Mouse (Mus musculus) cerebellum, postnatal 14 days (tissue): ENCODE measurements around the gene Igf2bp3.

Experiments
- DNase-seq, 2 experiments: peaks; one replicate each; pipeline ENCODE4 v3.0.0; 2021; ENCODE audit warnings: mixed read lengths in 2 of 2

The Igf2bp3 gene

DNA sequence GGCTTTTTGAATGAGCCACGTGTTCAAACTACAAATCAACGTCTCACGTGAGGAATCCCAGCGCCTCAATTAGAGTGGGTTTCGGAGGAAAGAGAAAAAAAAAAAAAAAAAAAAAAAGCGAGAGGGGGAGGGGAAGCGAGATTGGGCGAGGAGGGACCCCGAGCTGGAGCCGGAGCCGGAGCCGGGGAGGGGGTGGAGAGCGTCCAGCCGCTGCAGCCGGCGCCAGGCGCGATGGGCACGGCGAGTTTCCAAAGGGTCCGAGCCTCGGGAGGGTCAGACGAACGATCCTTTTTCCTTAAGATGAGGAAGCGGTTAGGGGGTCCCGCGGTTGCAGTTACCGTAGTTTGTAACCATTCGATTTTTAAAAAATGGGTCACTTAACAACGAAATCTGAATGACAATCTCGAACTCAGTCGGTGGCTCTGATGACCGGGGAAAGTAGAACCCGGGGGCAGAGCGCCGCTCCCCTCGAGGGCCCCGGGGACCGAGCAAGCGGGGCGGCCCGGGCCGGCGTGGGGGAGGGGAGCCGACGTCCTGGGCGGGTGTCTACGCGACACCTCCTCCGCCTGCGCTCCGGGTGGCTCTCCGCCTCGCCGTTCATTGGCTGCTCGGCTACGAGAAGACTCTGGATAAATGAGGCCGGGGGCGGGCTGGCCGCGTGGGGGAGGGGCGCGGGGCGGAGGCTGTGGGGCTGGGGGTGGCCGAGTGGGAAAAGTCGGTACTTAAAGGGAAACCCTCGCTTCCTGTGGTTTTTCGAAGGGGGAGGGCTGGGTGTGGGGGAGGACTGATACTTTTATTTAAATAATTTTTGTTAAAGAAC is at the start of gene Igf2bp3:
TSS of gene Igf2bp3 (minus strand) at position 30 of the 820 bp plus-strand sequence.
- DNase-seq: peak; percentile 33 to 38

DNA sequence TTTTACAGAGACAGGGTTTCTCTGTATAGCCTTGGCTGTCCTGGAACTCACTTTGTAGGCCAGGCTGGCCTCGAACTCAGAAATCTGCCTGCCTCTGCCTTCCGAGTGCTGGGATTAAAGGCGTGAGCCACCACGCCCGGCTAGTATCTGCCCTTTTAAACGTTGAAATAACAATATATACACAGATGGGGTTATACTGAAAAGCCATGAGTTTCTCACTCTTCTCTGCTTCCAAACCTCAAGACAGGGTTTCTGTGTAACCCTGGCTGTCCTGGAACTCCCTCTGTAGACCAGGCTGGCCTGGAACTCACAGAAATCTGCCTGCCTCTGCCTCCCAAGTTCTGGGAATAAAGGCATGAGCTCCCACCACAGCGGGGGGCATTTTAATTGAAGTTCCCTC is 49.7 kb upstream of the Igf2bp3 start:
- peak; percentile 17 to 26 for DNase-seq

- peak; percentile 96 to 98 for DNase-seq
Observed at GRCm38 (mm10) chr6:49263847-49264243, 49.1 kb upstream of the Igf2bp3 start, which contains the start of gene Tra2a. Gene Tra2a (minus strand): TSS chr6:49264033.

DNA sequence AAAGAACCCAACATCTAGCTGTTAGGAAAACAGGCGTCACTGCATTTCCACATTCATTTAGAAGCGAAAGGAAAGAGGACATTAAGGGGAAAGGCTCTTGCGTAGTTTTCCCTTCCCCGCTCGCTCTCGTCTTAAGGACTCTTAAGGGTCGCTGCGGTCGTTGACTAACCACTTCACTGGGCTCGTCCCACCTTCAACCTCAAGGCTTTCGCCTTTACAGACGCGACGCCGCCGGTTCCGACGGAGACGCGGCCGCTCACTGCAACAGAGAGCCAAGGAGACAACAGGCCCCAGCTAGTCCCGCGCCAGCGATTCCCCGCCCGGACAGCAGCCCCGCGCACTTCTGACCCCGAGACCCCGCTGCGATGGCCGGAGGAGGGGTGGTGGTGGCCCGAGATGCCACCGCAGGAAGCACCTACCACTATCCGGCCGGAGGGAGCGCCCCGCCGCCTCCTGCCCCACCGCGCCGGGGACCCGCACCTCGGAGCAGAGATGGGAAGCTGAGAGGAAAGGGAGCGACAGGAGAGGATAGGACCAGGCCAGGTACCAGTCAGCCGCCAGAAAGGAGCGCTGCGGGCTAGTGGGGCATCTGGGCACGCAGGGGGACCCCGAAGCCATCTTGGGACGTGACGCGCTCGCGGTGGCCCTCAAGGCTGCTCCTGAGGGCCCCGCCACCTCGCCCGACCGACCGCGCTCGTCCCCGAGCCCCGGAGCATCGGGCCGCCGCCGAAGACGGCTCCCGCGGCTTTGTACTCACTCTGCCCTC is 48.5 kb upstream of the Igf2bp3 start:
- DNase-seq: peak; percentile 68 to 69

GRCm38 (mm10) chr6:49262421-49262820 is 47.7 kb upstream of the Igf2bp3 start:
- peak in 1 of 2 experiments; percentile 12 for DNase-seq

DNA sequence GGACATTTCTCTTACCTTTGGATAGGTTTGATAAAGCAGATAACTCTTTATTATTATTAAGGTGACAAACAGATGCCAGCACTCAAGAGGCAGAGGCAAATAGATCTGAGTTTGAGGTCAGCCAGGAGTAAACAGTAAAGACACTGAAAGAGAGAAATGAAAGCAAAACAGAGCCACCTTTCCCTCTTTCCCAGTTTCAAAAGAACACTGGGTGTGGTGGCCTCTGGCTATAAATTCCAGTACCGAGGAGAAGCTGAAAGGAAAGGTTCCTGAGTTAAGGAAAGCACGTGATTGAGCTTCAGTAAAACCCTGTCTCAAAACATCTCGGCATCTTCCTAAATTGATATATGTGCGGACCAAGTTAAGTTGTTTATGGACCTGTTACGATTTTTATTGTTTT is 45.0 kb upstream of the Igf2bp3 start:
- no peak for DNase-seq

DNA sequence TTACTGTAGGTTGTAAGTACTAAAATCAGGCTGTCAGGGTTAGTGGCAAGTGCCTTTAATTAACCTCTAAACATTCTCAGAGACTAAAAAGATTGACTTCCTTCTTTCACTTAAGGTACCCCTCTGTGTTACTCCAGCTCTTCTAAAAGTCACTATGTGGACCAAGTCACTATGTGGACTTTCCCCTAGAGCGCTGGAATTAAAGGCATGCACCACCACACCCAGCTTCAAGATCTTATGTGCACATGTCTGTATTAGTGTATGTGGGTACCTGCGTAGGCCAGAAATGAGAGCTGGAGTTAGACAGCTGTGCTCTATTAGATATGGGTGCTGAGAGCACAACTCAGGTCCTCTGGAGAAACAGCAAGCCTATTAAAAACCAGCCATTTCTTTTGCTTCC is 43.1 kb upstream of the Igf2bp3 start:
- no peak for DNase-seq

DNA sequence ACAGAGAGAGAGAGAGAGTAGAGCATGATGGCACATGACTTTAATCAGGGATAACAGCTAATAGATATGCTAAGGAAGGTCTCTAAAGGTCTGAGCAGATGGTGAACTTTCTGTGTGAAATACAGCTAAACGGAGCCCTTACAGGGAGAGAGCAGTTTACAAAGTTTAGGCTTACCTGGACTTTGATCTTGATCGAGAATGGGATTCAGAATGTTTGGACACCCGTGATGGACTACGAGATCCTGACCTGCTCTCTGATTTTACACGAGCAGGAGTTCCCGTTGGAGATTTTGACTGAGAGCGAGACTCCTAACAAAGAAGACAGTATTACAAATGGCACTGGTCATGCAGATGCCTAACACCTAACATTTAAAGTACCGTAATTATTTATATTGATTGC is 37.5 kb upstream of the Igf2bp3 start:
- DNase-seq: no peak

DNA sequence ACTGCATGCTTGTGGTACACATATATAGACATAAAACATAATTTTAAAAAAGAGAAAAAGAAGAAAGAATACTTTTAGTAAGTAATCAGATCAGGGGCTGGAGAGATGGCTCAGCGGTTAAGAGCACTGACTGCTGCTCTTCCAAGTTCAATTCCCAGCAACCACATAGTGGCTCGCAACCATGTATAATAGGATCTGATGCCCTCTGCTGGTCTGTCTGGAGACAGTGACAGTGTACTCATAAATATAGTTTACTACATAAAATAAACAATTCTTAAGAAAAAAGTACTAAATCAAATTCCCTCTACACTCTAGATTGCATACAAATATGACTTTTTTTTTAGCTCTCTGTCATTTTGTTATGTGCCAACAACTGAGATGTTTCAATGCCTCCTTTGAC is 36.4 kb upstream of the Igf2bp3 start:
- no peak for DNase-seq

DNA sequence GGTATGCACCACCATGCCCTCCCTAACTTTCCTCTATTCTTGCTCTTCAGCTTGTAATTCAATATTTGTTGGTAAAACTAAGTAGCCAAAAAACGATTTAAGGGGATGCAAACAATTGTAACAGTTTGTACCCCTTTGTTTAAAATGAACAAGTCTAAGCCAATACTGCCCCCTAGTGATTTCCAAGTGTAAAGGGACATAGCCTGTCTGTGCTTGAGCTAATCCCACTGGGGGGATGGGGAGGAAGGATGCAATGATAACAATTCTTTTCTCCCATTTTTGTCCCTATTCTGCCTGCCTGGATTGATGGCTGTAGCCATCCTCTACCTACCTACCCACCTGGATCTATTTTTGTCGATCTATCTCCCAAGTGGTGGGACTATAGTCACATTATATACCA is 32.5 kb upstream of the Igf2bp3 start:
- no peak for DNase-seq

- no peak for DNase-seq
Observed at GRCm38 (mm10) chr6:49242331-49242730, 27.6 kb upstream of the Igf2bp3 start.

DNA sequence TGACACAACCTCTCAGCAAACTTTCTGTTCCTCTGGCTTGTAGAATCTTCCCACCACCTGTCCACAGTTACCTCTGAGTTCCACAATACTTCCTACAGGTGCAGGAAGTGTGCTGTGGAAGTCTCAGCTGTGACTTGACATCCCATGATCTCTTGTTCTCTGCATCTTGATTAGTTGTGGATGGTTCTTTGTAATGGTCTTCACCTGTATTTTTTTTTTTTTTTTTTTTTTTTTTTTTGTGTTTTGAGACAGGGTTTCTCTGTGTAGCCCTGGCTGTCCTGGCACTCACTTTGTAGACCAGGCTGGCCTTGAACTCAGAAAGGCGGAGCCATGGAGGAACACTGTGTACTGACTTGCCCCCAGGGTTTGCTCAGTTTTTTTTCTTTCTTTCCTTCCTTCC is 26.8 kb upstream of the Igf2bp3 start:
- DNase-seq: no peak

DNA sequence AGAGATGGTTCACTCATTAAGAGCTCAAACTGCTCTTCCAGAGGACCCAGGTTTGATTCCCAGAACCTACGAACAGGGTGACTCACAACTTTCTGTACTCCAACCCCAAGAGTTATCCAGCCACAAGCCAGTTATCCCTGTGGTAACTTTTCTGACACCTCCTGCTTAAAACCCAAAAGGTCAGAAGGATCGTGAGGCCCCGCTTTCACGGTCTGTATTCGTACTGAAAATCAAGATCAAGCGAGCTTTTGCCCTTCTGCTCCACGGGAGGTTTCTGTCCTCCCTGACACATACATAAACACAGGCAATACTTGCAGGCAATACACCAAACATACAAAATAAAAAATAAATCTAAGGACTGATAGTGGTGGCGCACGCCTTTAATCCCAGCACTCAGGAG is 21.6 kb upstream of the Igf2bp3 start:
- DNase-seq: peak; percentile 100

DNA sequence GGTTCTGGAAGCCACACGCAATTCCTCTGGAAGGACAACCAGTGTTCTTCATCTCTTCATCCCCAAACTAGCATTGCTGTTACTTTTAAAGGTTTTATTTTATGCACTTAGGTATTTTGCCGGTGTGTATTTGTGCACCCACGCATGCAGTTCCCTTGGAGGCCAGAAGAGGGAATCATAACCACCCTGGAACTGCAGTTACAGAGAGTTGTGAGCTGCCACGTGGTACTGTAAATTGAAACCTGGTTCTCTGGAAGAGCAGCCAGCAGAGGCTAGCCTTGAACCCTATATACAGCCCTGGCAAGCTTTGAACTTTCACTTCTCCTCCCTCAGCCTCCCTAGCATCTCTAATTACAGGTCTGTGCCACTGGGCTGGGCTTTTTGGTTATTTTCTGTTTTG is 18.6 kb upstream of the Igf2bp3 start:
- no peak for DNase-seq

GRCm38 (mm10) chr6:49228126-49228679 is 13.4 kb upstream of the Igf2bp3 start:
- DNase-seq: peak; percentile 52 to 63

DNA sequence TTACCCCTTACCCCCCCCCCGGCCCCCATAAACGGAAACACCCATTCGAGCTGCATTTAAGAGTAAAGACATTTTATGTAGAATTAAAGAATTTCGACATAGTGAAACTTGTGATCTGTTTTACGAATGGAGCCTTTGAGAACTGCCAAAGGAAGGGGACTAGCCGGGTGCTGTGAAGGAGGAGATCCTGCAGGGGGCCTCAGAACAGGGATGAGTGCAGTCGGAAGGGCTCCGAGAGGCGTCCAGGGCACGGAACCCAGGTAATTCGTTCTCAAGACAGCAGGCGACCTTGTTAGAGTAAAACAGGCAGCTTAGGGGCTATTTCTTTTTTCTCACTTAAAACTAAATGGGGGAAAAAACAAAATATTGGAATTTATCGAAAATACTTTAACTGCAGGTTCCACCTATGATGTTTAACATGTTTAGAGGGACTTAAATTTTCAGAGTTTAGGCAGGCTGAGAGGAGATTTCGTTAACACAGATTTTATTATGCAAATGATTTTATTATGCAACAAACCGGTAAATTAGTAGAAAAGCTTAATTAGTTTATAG is 12.5 kb upstream of the Igf2bp3 start:
- peak; percentile 18 to 45 for DNase-seq

GRCm38 (mm10) chr6:49225728-49226123 is 11.0 kb upstream of the Igf2bp3 start:
- no peak for DNase-seq

DNA sequence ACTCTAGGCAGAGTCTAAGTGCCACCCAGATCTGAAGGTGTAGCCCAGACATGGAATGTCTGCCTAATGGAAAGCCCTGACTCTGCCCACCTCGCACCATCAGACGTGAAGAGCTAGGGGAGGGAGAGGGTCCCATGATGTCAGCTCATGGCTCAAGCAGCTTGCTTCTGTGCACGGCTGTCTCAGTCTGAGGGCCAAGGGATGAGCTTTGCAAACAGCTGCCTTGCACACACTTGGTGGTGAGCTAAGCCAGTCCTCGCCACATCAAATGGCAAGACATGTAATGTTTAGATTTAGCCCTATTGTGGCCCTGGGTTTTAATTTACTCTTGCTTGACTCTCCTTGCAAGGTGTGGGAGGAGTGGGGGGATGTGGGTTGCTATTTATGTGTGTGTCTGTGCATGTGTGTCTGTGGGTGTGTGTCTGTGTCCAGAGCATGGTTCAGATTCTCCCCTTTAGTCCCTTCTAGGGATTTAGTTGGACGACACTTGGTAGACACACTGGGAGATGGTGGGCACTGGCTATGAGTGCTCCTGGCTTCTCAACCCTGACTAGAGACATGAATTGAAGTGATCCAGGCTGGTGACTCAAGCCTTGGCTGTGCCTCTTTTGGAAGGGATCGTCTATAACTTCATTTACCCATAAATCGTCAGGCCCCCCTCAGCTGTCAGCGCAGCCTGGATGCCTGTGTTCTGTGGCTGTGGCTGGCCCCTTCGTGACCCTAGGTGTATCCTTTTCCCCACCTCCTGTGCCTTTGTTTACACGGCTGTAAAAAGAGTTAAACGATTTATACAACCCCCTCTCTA is 10.4 kb upstream of the Igf2bp3 start:
- DNase-seq: no peak

DNA sequence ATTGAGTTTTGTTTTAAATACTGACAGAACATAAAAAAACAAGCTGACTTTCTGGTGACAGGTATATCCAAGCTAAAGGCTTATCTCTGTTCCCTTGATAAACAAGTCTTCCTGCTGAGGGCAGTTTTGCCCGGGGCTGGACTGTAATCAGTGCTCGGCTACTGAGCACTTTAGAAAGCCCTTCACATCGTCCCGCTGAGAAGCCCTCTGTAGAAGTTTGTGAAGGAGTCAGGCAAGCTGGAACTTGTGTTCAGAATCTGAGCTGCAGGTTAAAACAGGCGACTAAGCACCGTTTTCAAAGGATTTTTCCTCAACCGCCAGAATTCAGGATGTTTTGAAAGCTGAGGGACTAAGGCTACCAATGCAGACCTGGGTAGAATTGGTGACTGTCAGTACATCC is 7.1 kb upstream of the Igf2bp3 start:
- DNase-seq: peak in 1 of 2 experiments; percentile 32

DNA sequence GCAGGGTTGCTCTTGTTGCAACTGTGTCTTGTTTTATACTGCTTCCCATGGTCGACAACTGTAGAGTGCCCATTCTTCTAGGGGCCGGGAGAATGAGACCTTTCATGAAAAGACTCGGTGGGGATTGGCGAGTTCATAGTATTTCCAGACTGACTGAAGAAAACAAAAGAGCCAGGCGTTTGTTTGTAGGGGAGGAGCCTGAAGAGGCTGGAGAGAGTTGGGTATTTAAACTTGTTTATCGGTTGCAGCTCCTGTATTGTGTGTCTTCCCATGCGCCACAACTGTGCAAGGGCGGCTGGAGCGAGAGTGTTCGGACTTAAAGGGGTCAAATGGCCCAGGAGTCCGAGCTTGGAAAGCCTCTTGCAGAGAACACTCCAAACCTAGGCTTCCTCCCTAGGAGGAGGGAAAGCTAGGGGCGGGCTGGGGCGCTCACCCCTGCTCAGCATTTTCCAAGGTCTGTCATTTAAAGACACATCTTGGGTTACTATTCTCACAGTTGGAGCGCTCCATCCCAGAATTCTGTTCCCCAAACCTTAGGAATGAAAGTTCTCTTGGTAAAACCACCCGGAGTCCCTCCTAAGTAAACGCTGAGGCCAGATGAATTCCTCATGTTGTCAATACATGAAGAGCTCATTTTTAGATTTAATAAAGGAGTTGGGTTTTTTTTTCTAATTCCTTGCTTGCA is 5.3 kb upstream of the Igf2bp3 start:
- peak in 1 of 2 experiments; percentile 24 for DNase-seq

- peak in 1 of 2 experiments; percentile 20 for DNase-seq
Observed at GRCm38 (mm10) chr6:49219001-49219560, 4.3 kb upstream of the Igf2bp3 start.
